Mouse (Mus musculus) bone marrow macrophage, adult 2 months (primary cell): ENCODE results near the gene Ldlrad1.

ENCODE experiments used
- CTCF ChIP-seq: IDR thresholded peaks from 2 replicates; pipeline ENCODE4 v1.5.1; 2012; ENCODE audit warnings: low read depth, mild to moderate bottlenecking, low read length, moderate library complexity
- POLR2A ChIP-seq: IDR thresholded peaks from 2 replicates; pipeline ENCODE4 v1.6.1; 2012; ENCODE audit warnings: mild to moderate bottlenecking, low read depth, low read length, borderline replicate concordance

DNA sequence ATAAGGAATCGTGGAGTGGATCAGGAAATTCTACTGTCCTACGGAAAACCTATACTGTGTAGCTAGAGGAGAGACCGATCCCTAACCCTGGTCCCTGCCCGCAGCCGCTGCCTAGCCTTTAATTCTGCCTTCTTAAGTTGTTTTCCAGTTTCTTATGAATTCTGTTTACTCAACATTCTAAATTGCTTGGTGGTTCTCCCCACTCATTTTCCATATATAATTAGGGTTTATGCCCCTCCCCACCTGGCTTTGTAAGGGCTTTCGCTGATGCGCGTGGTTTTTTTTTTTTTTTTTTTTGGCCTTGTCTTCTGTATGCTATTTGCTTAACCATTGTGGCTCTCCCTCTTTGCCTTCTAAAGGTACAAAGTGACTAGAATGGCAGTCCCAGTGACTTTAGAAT lies 29.4 kb upstream of the Ldlrad1 start:
- TF ChIP-seq CTCF, result no peak
- no peak for TF ChIP-seq POLR2A
